Mouse (Mus musculus) ovary, postnatal 36 days (tissue): ENCODE measurements at regions not wholly inside any gene's neighbourhood (a gene's known extent, or its start where the extent isn't known, plus 50 kb on each side); places are given as distances from the start of the nearest gene placed in this dataset.

Source experiments
- DNase-seq: peaks from one replicate; pipeline ENCODE4 v3.0.0; 2022; ENCODE audit warnings: low spot score, mixed read lengths

GRCm38 (mm10) chr1:157957506-157957905 lies 398.6 kb downstream of the Brinp2 start:
- DNase-seq = no peak

- no peak for DNase-seq
Observed at GRCm38 (mm10) chr1:157964461-157964860, 391.7 kb downstream of the Brinp2 start.

GRCm38 (mm10) chr1:157969635-157970111 lies 386.5 kb downstream of the Brinp2 start:
- DNase-seq = no peak

- no peak for DNase-seq
Observed at GRCm38 (mm10) chr1:157973373-157974232, 382.5 kb downstream of the Brinp2 start.

- DNase-seq = no peak
Observed at GRCm38 (mm10) chr1:157974656-157975055, 381.5 kb downstream of the Brinp2 start.

GRCm38 (mm10) chr1:158019161-158019560 lies 337.0 kb downstream of the Brinp2 start:
- peak; percentile 9 for DNase-seq

- DNase-seq = no peak
Observed at GRCm38 (mm10) chr1:158039756-158040155, 316.4 kb downstream of the Brinp2 start.

- no peak for DNase-seq
Observed at GRCm38 (mm10) chr1:158040334-158040733, 315.8 kb downstream of the Brinp2 start.

GRCm38 (mm10) chr1:158052644-158053043 lies 303.5 kb downstream of the Brinp2 start:
- no peak for DNase-seq

GRCm38 (mm10) chr1:158054961-158055360 lies 301.2 kb downstream of the Brinp2 start:
- DNase-seq = no peak

- no peak for DNase-seq
Observed at GRCm38 (mm10) chr1:158056994-158057630, 299.0 kb downstream of the Brinp2 start.

GRCm38 (mm10) chr1:158057789-158058188 lies 298.3 kb downstream of the Brinp2 start:
- no peak for DNase-seq

GRCm38 (mm10) chr1:158061995-158062394 lies 294.1 kb downstream of the Brinp2 start:
- DNase-seq = no peak

- DNase-seq = no peak
Observed at GRCm38 (mm10) chr1:158082181-158082580, 273.9 kb downstream of the Brinp2 start.

GRCm38 (mm10) chr1:158085856-158086255 lies 270.3 kb downstream of the Brinp2 start:
- no peak for DNase-seq

GRCm38 (mm10) chr1:158097500-158097899 lies 258.6 kb downstream of the Brinp2 start:
- DNase-seq = no peak

- no peak for DNase-seq
Observed at GRCm38 (mm10) chr1:158119708-158120107, 236.4 kb downstream of the Brinp2 start.

GRCm38 (mm10) chr1:158124902-158125301 lies 231.2 kb downstream of the Brinp2 start:
- no peak for DNase-seq

- no peak for DNase-seq
Observed at GRCm38 (mm10) chr1:158126272-158126671, 229.9 kb downstream of the Brinp2 start.

GRCm38 (mm10) chr1:158129243-158129770 lies 226.8 kb downstream of the Brinp2 start:
- DNase-seq = no peak

- no peak for DNase-seq
Observed at GRCm38 (mm10) chr1:158147525-158147924, 208.6 kb downstream of the Brinp2 start.

- DNase-seq = no peak
Observed at GRCm38 (mm10) chr1:158148035-158148434, 208.1 kb downstream of the Brinp2 start.

GRCm38 (mm10) chr1:158161111-158161510 lies 195.0 kb downstream of the Brinp2 start:
- no peak for DNase-seq
